Mouse (Mus musculus) stomach, embryonic 14.5 days (tissue): Measurements from ENCODE around the gene Rtn3. TPM values are rescaled to one million over a fixed set of nuclear protein-coding genes. Genes with fewer than 3 reads are reported as not detected.
A peak's percentile ranks its signal among the peaks of the same experiment; 100 is the strongest.

ENCODE experiments used
- ATAC-seq: fragments of 200-750 bp; cut with Nextera tagmentation; 2 replicates; pipeline ENCODE4 v1.8.0; 2017; ENCODE audit warnings: low read depth, moderate TSS enrichment; ENCODE audit not compliant: insufficient number of reproducible peaks, insufficient read depth, low FRiP score
- H3K27ac ChIP-seq: fragments of 300-500 bp; sonication (generic); 2 replicates; pipeline ENCODE4 v1.5.1; 2014; ENCODE audit warnings: mild to moderate bottlenecking, low read length, moderate library complexity, mixed read lengths
- H3K27me3 ChIP-seq: fragments of 300-500 bp; sonication (generic); 2 replicates; pipeline ENCODE4 v1.6.1; 2014; ENCODE audit warnings: low read length, control low read depth, mixed read lengths; ENCODE audit not compliant: control insufficient read depth, insufficient read depth
- H3K36me3 ChIP-seq: fragments of 300-500 bp; sonication (generic); 2 replicates; pipeline ENCODE4 v1.6.1; 2014; ENCODE audit warnings: mild to moderate bottlenecking, control low read depth, low read length, moderate library complexity, mixed read lengths; ENCODE audit not compliant: control insufficient read depth, insufficient read depth
- H3K4me1 ChIP-seq: fragments of 300-500 bp; sonication (generic); 2 replicates; pipeline ENCODE4 v1.6.1; 2014; ENCODE audit warnings: low read length, control low read depth, mixed read lengths; ENCODE audit not compliant: control insufficient read depth, insufficient read depth
- H3K4me2 ChIP-seq: fragments of 300-500 bp; sonication (generic); replicated peaks from 2 replicates; pipeline ENCODE4 v1.6.1; 2014; ENCODE audit warnings: low read depth, low read length, control low read depth
- H3K4me3 ChIP-seq: fragments of 300-500 bp; sonication (generic); 2 replicates; pipeline ENCODE4 v1.5.1; 2014; ENCODE audit warnings: low read depth, low read length, control low read depth
- H3K9ac ChIP-seq: fragments of 300-500 bp; sonication (generic); replicated peaks from 2 replicates; pipeline ENCODE4 v1.6.1; 2014; ENCODE audit warnings: low read depth, mild to moderate bottlenecking, control low read depth, low read length, moderate library complexity, mixed read lengths
- H3K9me3 ChIP-seq: fragments of 300-500 bp; sonication (generic); 2 replicates; pipeline ENCODE4 v1.6.1; 2016; ENCODE audit warnings: low read depth, low read length, control low read depth; ENCODE audit not compliant: control insufficient read depth
- WGBS: fragments of 180-500 bp; shearing (Covaris S2); extraction: QIAGEN DNeasy Blood & Tissue Kit; methylation state at CpG from one replicate; pipeline ENCODE4 v1.1.7; 2014; 5-methylcytosine and 5-hydroxymethylcytosine counted together
- polyA plus RNA-seq: library from polyadenylated mRNA; unstranded; fragments of >200 nt; fragmentation: Nextera tagmentation; extraction: Ambion mirVana; gene quantifications from 2 replicates; pipeline ENCODE4 v1.2.1, GENCODE M21; 2014

The Rtn3 gene
- polyA plus RNA-seq, 1 experiment from 2014 or later = 126 TPM

DNA sequence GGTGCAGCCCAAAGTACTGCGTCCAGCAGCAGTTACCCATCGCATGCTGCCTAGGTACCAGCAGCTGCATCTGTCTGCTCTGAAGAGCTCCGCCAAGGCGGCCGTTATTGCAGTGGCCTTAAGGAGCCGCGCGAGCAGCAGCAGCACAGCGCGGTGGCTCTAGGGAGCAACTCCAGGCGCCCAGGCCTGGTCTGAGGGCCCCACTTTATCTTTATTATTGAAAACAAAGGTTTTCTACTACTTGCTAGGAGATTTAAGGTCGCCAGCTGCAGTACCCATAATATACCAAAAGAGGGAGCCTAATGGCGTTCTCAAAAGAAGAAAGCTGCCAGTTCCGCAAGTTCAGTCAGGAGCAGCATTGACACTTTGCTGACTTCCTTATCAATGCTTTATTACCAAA is 41.6 kb downstream of the Rtn3 start:
- H3K27ac ChIP-seq = no peak overlapping the region
- 62% methylated on average over 14 of the region's 14 CpGs for WGBS
- no peak overlapping the region for H3K4me2 ChIP-seq

DNA sequence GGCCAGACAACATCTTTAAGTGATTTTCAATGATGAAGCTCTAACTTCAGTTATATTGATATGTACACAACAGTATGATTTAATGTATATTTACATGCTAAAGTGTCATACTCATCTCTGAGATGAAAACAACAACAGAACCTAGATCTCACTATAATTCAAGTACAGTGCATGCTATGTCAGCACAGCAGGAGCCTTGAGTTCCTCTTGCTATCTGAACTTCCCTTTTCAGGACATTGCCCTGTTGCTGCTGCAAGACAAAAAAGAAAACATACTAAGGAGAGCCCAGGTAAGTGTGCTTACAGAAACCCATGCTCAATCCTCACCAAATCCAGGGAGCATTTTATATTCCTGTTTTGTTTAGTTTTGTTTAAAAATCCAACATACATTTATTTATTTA is 44.8 kb downstream of the Rtn3 start:
- Histone ChIP-seq H3K27me3 (no peaks in the 10 kb centered on the region), H3K9me3 (no peaks in the 10 kb centered on the region), H3K4me1 (peaks cover 8% of the 10 kb centered on the region; the same call in 1 of the 2 replicates), H3K36me3 (peaks cover 12% of the 10 kb centered on the region), H3K4me2 (no peak overlapping the region), H3K4me3 (no peak overlapping the region), H3K9ac (no peak overlapping the region), H3K27ac (no peak overlapping the region)
- ATAC-seq = no peak

More for the DNA sequence above, 41.6 kb downstream of the Rtn3 start:
- no peak overlapping the region for H3K4me3 ChIP-seq
- H3K4me1 ChIP-seq = peaks cover 7% of the 10 kb centered on the region; the same call in 1 of the 2 replicates
- H3K9ac ChIP-seq = no peak overlapping the region
- no peaks in the 10 kb centered on the region for H3K9me3 ChIP-seq
- no peaks in the 10 kb centered on the region for H3K27me3 ChIP-seq
- ATAC-seq = 0 out of 2 replicates have a peak, but pooled peaks have one; percentile 33
- no peaks in the 10 kb centered on the region for H3K36me3 ChIP-seq

DNA sequence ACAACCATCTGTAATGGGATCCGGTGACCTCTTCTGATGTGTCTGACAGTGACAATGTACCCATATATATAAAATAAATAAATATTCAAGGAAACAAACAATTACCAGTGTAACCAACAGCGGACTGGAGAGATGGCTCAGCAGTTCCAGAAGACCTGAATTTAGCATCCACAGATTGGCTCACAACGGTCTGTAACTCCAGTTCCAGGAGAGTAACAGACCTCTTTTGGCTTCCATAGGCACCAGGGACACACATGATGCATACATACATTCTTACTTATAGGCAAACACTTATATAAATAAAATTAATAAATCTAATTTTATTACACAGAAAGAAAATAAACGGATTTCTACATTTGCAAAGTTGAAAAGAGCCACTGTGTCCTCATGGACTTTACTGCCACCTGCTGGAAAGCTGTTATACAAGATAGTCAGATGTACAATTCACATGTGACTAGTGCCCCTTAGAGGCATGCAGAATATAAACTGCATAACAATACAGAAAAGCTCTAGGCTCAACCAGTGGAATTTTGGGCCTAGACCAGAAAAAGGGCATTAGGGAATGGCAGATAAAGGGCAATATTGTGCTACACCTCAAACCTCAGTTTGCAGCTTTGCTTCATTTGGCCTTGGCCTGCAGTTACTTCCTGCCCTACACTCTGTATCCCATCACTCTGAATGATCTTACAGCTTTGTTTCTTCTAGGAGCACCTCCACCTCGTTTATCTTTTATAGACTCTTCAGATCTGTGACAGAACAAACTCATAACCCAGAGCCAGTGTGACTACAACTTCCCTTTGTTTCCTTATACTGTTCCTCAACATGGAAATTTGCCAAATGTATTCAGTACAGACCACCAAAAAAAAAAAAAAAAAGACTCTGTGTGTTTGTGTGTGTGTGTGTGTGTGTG is 46.8 kb downstream of the Rtn3 start:
- no peak overlapping the region for H3K4me2 ChIP-seq
- WGBS = 76% methylated on average over 5 of the region's 5 CpGs
- H3K9ac ChIP-seq = no peak overlapping the region
- no peaks in the 10 kb centered on the region for H3K9me3 ChIP-seq
- H3K4me3 ChIP-seq = no peak overlapping the region
- H3K27me3 ChIP-seq = no peaks in the 10 kb centered on the region
- ATAC-seq = no peak; the same call in 1 of the 2 replicates
- peaks cover 27% of the 10 kb centered on the region for H3K36me3 ChIP-seq
- no peak overlapping the region for H3K27ac ChIP-seq
- peaks cover 7% of the 10 kb centered on the region; the same call in 1 of the 2 replicates for H3K4me1 ChIP-seq

DNA sequence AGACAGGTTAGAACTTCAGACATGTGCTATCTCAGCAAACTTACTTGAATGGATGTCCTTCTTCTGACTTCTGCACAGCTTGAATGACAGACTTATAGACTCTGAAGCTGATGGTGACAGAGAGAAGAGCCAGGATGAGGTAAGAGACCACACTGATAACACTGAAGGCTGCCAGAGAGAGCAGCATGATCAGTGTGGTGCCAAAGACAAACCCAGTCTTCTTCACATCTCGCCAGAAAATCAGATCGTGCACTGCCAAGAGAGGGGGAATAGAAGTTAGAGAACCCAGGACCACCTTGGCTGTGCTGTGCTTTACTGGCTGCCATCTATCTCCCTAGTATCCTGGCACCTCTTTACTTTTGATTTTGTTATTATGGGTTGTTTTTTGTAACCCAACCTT is 48.2 kb downstream of the Rtn3 start:
- Histone ChIP-seq H3K4me2 (no peak overlapping the region), H3K27ac (no peak overlapping the region), H3K9me3 (no peaks in the 10 kb centered on the region), H3K36me3 (peaks cover 37% of the 10 kb centered on the region), H3K9ac (no peak overlapping the region), H3K4me1 (peaks cover 4% of the 10 kb centered on the region; the same call in 1 of the 2 replicates), H3K27me3 (no peaks in the 10 kb centered on the region), H3K4me3 (no peak overlapping the region)
- WGBS = 87% methylated on average over 2 of the region's 2 CpGs
- ATAC-seq = no peak

DNA sequence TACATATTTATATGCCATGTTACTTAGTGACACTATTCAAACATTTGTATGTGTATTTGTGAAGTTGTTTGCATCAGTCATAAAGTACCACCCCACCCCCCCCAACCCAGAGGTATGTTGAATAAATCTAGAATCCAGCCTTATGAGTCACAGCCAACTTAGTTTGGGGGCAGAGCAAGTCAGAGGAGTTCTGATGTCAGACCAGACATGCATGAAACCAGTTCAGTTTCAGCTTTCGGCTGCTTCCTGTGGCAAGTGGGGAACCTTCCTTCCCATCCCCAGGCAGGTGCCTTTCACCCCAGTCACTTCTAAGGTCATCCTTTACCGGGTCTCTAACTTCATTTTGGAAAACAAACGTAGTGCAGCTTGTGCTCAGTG is 57.7 kb downstream of the Rtn3 start:
- Histone ChIP-seq H3K36me3 (peaks cover 76% of the 10 kb centered on the region), H3K4me1 (peaks cover 35% of the 10 kb centered on the region), H3K4me2 (no peak overlapping the region), H3K9ac (no peak overlapping the region), H3K9me3 (no peaks in the 10 kb centered on the region), H3K27me3 (no peaks in the 10 kb centered on the region), H3K4me3 (no peak overlapping the region), H3K27ac (no peak overlapping the region)
- ATAC-seq = no peak
- WGBS = 42% methylated on average over 3 of the region's 3 CpGs

DNA sequence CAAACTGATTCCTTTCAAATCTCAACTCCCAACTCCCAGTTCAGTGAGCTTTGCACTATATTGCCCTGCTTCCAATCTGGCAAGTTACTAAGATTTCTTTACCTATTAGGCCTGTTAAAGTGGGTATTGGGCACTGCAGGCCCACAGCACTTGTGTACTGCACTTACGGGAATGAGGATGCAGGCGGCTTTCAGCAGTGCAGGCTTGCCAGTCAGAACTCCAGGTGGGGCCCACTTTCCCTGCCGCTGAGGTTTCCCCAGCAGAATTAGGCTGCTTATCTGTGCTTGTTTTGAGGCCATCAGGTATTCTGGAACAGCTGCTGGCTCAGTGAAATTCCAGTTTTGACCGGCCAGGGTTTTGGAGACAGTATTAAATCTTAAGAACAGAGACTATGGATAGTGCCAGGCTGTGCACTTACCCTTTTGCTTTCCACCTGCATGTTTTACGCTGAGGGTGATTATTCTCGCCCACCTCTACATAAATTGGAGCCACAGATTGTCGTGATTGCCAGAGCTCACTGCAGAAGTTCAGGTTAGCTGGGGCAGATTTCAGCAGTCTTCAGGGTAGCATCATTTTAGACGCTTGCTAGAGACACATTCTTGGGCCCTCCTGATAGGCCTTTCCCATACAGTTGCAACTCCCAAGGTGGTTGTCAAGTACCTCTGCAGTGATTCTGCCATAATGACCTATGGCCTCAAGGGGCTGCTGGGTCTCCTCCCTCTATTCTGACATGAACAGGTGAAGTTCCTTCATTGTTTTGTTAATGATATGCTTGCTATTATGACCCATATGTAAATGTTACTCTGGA is 58.3 kb downstream of the Rtn3 start:
- Histone ChIP-seq H3K27me3 (no peaks in the 10 kb centered on the region), H3K4me2 (no peak overlapping the region), H3K9me3 (no peaks in the 10 kb centered on the region), H3K4me3 (no peak overlapping the region), H3K36me3 (peaks cover 79% of the 10 kb centered on the region), H3K27ac (no peak overlapping the region), H3K4me1 (peaks cover 41% of the 10 kb centered on the region), H3K9ac (no peak overlapping the region)
- WGBS = 66% methylated on average over 8 of the region's 8 CpGs
- no peak for ATAC-seq

DNA sequence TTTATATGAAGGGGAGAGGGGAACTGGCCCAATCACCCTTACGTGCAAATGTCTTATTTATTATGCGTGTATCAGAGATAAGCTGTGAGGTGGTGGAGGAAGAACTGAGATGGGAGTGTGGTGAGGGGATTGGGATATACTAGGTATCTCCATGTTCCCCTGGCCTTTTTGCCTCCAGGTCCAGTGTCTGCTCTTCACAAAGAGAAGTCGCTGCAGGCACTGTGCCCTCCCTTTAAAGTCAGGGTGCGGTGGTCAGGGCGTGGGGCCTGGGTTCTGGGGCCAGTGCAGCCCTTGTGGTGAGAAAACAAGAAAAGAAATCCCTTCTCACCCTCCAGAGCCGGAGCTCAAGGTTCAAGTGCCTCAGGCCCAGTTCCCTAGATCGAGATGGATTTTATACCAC is 59.0 kb downstream of the Rtn3 start:
- WGBS = 76% methylated on average over 7 of the region's 7 CpGs
- H3K4me1 ChIP-seq = peaks cover 48% of the 10 kb centered on the region
- H3K9ac ChIP-seq = no peak overlapping the region
- no peak overlapping the region for H3K27ac ChIP-seq
- no peaks in the 10 kb centered on the region for H3K9me3 ChIP-seq
- H3K27me3 ChIP-seq = no peaks in the 10 kb centered on the region
- peaks cover 75% of the 10 kb centered on the region for H3K36me3 ChIP-seq
- no peak for ATAC-seq
- no peak overlapping the region for H3K4me3 ChIP-seq
- no peak overlapping the region for H3K4me2 ChIP-seq

DNA sequence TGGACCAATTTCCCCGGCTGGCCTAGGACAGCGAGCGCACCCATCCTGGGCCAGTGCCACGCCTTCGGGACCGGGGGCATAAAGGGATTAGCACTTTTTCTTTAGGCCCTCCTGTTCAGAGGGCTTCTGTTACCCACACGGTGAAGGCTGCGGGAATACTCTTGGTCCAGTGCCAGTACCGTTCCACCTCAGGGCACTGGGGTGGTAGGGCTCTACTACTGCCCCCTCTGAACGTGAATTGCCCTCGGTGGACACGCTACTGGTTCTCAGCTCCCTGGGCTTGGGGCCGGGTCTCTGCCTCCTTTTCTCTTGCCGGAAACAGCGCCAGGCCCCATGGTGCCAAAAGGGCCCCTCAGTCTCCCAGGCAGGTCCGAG is 59.4 kb downstream of the Rtn3 start:
- peaks cover 53% of the 10 kb centered on the region for H3K4me1 ChIP-seq
- WGBS = 44% methylated on average over 16 of the region's 16 CpGs
- peak overlapping the region; percentile 76; the same call in 1 of the 2 replicates for H3K27ac ChIP-seq
- 0 out of 2 replicates have a peak overlapping the region, but pooled peaks have one; percentile 7 for H3K4me3 ChIP-seq
- no peak overlapping the region; the same call in 1 of the 2 replicates for H3K9ac ChIP-seq
- H3K4me2 ChIP-seq = peak overlapping the region; percentile 21
- H3K36me3 ChIP-seq = peaks cover 74% of the 10 kb centered on the region
- no peak for ATAC-seq
- H3K27me3 ChIP-seq = no peaks in the 10 kb centered on the region
- H3K9me3 ChIP-seq = no peaks in the 10 kb centered on the region
